Comparison of ENCODE assay signal across 8 mouse cellular contexts in the genomic region with DNA sequence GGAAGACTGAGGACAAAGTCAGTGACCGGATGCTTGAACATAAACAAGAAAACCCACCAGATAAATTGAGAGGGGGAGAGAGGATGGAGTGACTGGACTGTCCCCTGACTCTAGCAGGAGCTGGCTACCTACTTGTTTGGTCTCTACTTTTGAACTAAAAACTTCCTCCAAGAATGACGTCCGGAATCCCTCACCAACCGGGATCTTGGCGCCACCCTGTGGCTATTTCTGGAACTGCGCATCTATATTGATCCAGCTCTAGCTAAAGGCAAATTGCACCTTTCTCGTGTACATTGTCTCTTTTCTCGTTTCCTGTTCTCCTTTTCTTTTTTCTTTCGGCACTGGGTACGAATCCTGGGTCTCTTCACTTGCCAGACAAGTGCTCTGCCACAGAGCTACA. TPM values are rescaled to one million over a fixed set of nuclear protein-coding genes. Genes with fewer than 3 reads are reported as not detected.
DNase-seq lines count a peak whose midpoint lies in the region; TF ChIP-seq lines count a peak whose summit lies in the region.

No protein-coding gene starts in this region.

- peaks cover 0 to 10% of the 10 kb centered on the region in 2 experiments; a peak in 2 of 4 replicates for H3K4me1 ChIP-seq in MEL (ENCODE audit: control insufficient read depth in 1 of 2, insufficient read depth in 2 of 2, low read length in 2 of 2)
- H3K4me1 ChIP-seq in lung, adult 2 months (ENCODE audit: control insufficient read depth, insufficient read depth, low read length): no peaks in the 10 kb centered on the region; the same call in 1 of the 2 replicates

- peak; percentile 88 to 97 (median 95) for TF ChIP-seq CTCF in MEL (IDR thresholded peaks at IDR 0.05 in 2 of 3, conservative IDR thresholded peaks at IDR 0.05 in 1 of 3; ENCODE audit: control insufficient read depth in 1 of 3, insufficient read depth in 1 of 3, low read depth in 2 of 3, low read length in 3 of 3, poor library complexity in 1 of 3, severe bottlenecking in 1 of 3)
- TF ChIP-seq CTCF in lung, adult 2 months (IDR thresholded peaks at IDR 0.05; ENCODE audit: insufficient read depth, low read length): peak; percentile 90

- H3K79me2 ChIP-seq in MEL (ENCODE audit: control insufficient read depth, insufficient read depth, low read length, poor library complexity): no peaks in the 10 kb centered on the region

- 5% methylated on average over 10 of the region's 10 CpGs for WGBS in lung, adult 2 months

- peak; percentile 93 for TF ChIP-seq RAD21 in MEL (IDR thresholded peaks at IDR 0.05; ENCODE audit: low read depth, low read length)

- H3K9me3 ChIP-seq in MEL (replicated peaks; ENCODE audit: insufficient read depth, low read length): no peaks in the 10 kb centered on the region

- H3K9ac ChIP-seq in MEL (ENCODE audit: control insufficient read depth, low read depth, low read length, poor library complexity, severe bottlenecking): peak overlapping the region; percentile 57

- TF ChIP-seq EP300 in MEL (IDR thresholded peaks at IDR 0.05; ENCODE audit: low read depth in 1 of 2, low read length in 2 of 2): no peak

- peak overlapping the region; percentile 28 to 51 for H3K4me3 ChIP-seq in MEL (ENCODE audit: control insufficient read depth in 1 of 2, insufficient read depth in 1 of 2, low read depth in 2 of 2, low read length in 2 of 2)
- no peak overlapping the region for H3K4me3 ChIP-seq in lung, adult 2 months (replicated peaks; ENCODE audit: extremely low read depth, low read depth, low read length)

- DNase-seq in A20 (ENCODE audit: low read depth, low spot score) (peak; percentile 81), MEL (ENCODE audit: low read depth, low spot score) (peak; percentile 84)
- peak; percentile 78 for DNase-seq in cerebellum, adult 8-10 months
- DNase-seq in gastrocnemius, adult 18-20 months (ENCODE audit: low spot score): peak; percentile 84
- peak; percentile 92 to 95 for DNase-seq in kidney, postnatal 4 days
- DNase-seq in lung, adult 2 months: peak; percentile 85
- peak; percentile 91 for DNase-seq in right cerebral cortex, postnatal 14 days
- peak; percentile 91 for DNase-seq in urinary bladder, postnatal 14 days (ENCODE audit: low spot score)

- no peak for TF ChIP-seq POLR2A in MEL (IDR thresholded peaks at IDR 0.05; ENCODE audit: control insufficient read depth in 1 of 2, insufficient read depth in 1 of 2, low read depth in 1 of 2, low read length in 2 of 2, poor library complexity in 1 of 2)
- no peak for TF ChIP-seq POLR2A in lung, adult 2 months (IDR thresholded peaks at IDR 0.05; ENCODE audit: borderline replicate concordance, extremely low read depth, low read depth, low read length)

- no peaks in the 10 kb centered on the region for H3K36me3 ChIP-seq in MEL (ENCODE audit: control insufficient read depth in 1 of 2, insufficient read depth in 2 of 2, low read length in 2 of 2)

- H3K27me3 ChIP-seq in MEL (ENCODE audit: control insufficient read depth in 1 of 2, insufficient read depth in 2 of 2, low read length in 2 of 2): no peaks in the 10 kb centered on the region

- no peak overlapping the region for H3K27ac ChIP-seq in MEL (ENCODE audit: control insufficient read depth, low read depth, low read length)

TF ChIP-seq in MEL, 35 proteins besides CTCF, POLR2A, EP300 and RAD21:
- TF ChIP-seq SIN3A (IDR thresholded peaks at IDR 0.05; ENCODE audit: low read length) (peak; percentile 77; the same call in 1 of the 2 replicates), TBP (IDR thresholded peaks at IDR 0.05; ENCODE audit: low read depth, low read length) (no peak), SMC3 (IDR thresholded peaks at IDR 0.05; ENCODE audit: low read depth, low read length) (peak; percentile 91), USF1 (IDR thresholded peaks at IDR 0.05; ENCODE audit: low read depth, low read length) (no peak), MAZ (IDR thresholded peaks at IDR 0.05; ENCODE audit: low read depth, low read length) (no peak), NRF1 (IDR thresholded peaks at IDR 0.05; ENCODE audit: insufficient read depth, low read depth, low read length, poor library complexity, severe bottlenecking) (no peak), TAL1 (IDR thresholded peaks at IDR 0.05; ENCODE audit: low read length) (no peak), MAX (IDR thresholded peaks at IDR 0.05; ENCODE audit: low read length) (no peak), GABPA (IDR thresholded peaks at IDR 0.05; ENCODE audit: low read depth, low read length) (no peak), ZKSCAN1 (IDR thresholded peaks at IDR 0.05; ENCODE audit: low read depth, low read length) (no peak), CHD2 (IDR thresholded peaks at IDR 0.05; ENCODE audit: low read length) (no peak), POLR2AphosphoS2 (IDR thresholded peaks at IDR 0.05; ENCODE audit: low read length) (no peak), TCF12 (IDR thresholded peaks at IDR 0.05; ENCODE audit: low read depth, low read length) (no peak), NELFE (IDR thresholded peaks at IDR 0.05; ENCODE audit: low read depth, low read length) (no peak), BHLHE40 (IDR thresholded peaks at IDR 0.05; ENCODE audit: borderline replicate concordance, low read depth, low read length) (0 out of 2 replicates have a peak, but pooled peaks have one; percentile 19), KAT2A (conservative IDR thresholded peaks at IDR 0.05; ENCODE audit: low read depth, low read length) (no peak), MXI1 (IDR thresholded peaks at IDR 0.05; ENCODE audit: low read depth, low read length) (no peak; the same call in 1 of the 2 replicates), JUND (IDR thresholded peaks at IDR 0.05; ENCODE audit: low read depth, low read length) (no peak), MYC (IDR thresholded peaks at IDR 0.05; ENCODE audit: low read depth, low read length) (0 out of 2 replicates have a peak, but pooled peaks have one; percentile 22), HCFC1 (IDR thresholded peaks at IDR 0.05; ENCODE audit: low read depth, low read length) (0 out of 2 replicates have a peak, but pooled peaks have one; percentile 21), GATA1 (IDR thresholded peaks at IDR 0.05; ENCODE audit: low read depth, low read length) (no peak), POLR2AphosphoS5 (IDR thresholded peaks at IDR 0.05; ENCODE audit: borderline replicate concordance, low read depth, low read length) (no peak), ETS1 (IDR thresholded peaks at IDR 0.05; ENCODE audit: low read depth, low read length) (no peak), ELF1 (IDR thresholded peaks at IDR 0.05; ENCODE audit: low read depth, low read length) (no peak), USF2 (IDR thresholded peaks at IDR 0.05; ENCODE audit: borderline replicate concordance in 1 of 2, insufficient read depth in 1 of 2, low read depth in 1 of 2, low read length in 2 of 2) (no peak), ZMIZ1 (IDR thresholded peaks at IDR 0.05; ENCODE audit: low read depth, low read length) (no peak), MAFK (IDR thresholded peaks at IDR 0.05; ENCODE audit: borderline replicate concordance, low read depth, low read length) (no peak), MYB (IDR thresholded peaks at IDR 0.05; ENCODE audit: low read depth, low read length) (no peak), MEF2A (IDR thresholded peaks at IDR 0.05; ENCODE audit: extremely low read depth, insufficient replicate concordance, low read depth, low read length, poor library complexity, severe bottlenecking) (no peak), ZC3H11A (IDR thresholded peaks at IDR 0.05; ENCODE audit: low read depth, low read length) (peak; percentile 86), E2F4 (IDR thresholded peaks at IDR 0.05; ENCODE audit: borderline replicate concordance, low read depth, low read length) (no peak), ZNF384 (IDR thresholded peaks at IDR 0.05; ENCODE audit: low read depth, low read length) (0 out of 2 replicates have a peak, but pooled peaks have one; percentile 30), UBTF (IDR thresholded peaks at IDR 0.05; ENCODE audit: borderline replicate concordance, insufficient read depth, low read depth, low read length) (no peak), CHD1 (IDR thresholded peaks at IDR 0.05; ENCODE audit: low read depth, low read length) (no peak), RCOR1 (IDR thresholded peaks at IDR 0.05; ENCODE audit: low read depth, low read length) (no peak)
TF ChIP-seq in MEL: peak in this region for 7.

RNA-seq across cellular contexts. Expression of gene Tent5b, which starts 28.4 kb away (rescaled TPM):
- 3.5 and 3.6 TPM in 2 replicates for total RNA-seq in MEL (2012; rRNA removed)
- 1 to 10 TPM in 1 of 2 experiments, not detected in 1; 2.5 TPM for polyA plus RNA-seq in MEL (2012; ENCODE audit: insufficient read depth in 1 of 2, insufficient read length in 2 of 2, low read depth in 1 of 2, low replicate concordance in 2 of 2, missing spikeins in 1 of 2)
- total RNA-seq in gastrocnemius, adult 18-20 months (2021): 1 to 10 TPM; 1.1 to 2.2 TPM
- 21.3 and 23.1 TPM in 2 replicates for polyA plus RNA-seq in lung, adult 2 months (2012; rRNA removed)

RNA-seq across cellular contexts. Expression of gene Trnp1, which starts 46.8 kb away (rescaled TPM):
- total RNA-seq in MEL (2012; rRNA removed): 0.92 and 1.6 TPM in 2 replicates
- polyA plus RNA-seq in MEL (2012; ENCODE audit: insufficient read depth in 1 of 2, insufficient read length in 2 of 2, low read depth in 1 of 2, low replicate concordance in 2 of 2, missing spikeins in 1 of 2): 1 to 10 TPM in 1 of 2 experiments, not detected in 1; 1.6 TPM
- total RNA-seq in gastrocnemius, adult 18-20 months (2021): 1 to 10 TPM; 1.1 to 1.3 TPM
- 3.4 and 4.5 TPM in 2 replicates for polyA plus RNA-seq in lung, adult 2 months (2012; rRNA removed)
